Mouse (Mus musculus) spleen, postnatal 36 days (tissue): ENCODE data around the gene Cwc22.

Experiments used
- DNase-seq, 2 experiments: peaks; one replicate each; pipeline ENCODE4 v3.0.0; 2022; ENCODE audit warnings: low spot score in 2 of 2, mixed read lengths in 1 of 2

Cwc22 gene

DNA sequence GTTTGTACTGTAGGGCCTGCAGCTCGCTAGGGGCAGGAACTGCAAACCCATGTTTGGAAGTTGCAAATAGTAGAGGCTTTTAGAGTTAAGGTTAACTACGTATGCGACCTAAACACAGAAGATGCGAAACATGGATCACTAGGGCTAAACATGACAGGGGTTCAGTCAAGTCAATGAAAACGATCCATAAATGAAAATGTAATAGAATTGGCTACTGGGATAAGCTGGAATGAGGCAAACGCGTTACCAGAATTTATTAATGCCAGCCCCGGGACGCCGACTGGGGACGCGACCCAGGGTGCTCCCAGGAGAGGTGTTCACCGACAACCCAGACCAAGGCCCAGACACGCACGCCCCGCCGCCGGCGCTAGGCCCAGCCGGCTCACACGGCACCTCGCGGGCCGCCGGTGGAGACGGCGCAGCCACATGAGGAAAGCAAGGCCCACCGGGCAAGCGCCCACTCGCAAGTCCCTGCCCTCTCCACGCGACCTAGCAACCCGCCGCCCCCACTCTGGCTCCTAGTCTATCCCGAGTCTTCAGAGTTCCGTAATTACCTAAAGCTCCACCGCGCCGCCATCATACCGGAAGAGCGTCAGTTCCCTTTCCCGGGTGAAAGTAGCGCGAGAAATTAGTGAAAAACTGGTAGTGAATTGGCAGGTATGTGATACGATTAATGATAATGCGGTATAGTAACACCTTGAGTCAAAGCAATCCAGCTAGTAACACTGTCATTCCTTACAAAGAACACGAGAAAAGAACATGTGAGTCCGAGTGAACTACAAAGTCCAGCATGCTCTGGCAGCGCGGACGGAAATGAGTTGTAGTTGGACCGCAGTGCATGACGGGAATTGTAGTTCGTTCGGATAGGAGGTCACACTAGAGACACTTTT, at the start of gene Cwc22:
TSS of gene Cwc22 (minus strand) at position 780 of the 890 bp plus-strand sequence.
- DNase-seq = peak; percentile 81 to 87

DNA sequence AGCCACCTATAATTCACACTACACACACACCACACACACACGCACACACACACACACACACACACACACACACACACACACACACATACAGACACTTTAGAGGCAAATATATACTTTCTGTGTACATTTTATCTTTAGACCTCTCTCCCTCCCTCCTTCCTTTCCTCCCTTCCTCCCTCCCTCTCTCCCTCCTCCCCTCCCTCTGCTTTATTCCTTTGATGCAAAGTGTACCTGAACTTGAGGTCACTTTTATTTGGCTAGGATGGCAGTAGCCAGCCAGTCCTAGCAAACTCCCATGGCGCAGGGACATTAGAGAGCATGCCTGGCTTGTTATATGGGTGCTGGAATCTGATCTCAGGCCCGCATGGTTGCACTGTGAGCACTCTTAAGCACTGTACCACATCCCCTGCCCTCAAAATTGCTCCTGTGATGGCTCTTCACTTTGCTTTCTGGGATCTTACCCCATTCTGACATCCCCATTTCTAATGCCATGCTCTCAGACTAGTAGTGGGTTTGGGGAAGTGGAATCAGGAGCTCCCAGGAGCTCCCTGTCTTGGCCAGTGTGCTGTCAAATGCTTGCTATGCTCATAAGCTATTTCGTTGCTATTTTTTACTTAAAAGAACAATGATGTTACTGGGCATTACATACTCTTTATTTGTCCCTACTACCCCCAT, 47.7 kb upstream of the Cwc22 start:
- no peak for DNase-seq

GRCm38 (mm10) chr2:77992951-77993604, 46.9 kb upstream of the Cwc22 start:
- DNase-seq = no peak

DNA sequence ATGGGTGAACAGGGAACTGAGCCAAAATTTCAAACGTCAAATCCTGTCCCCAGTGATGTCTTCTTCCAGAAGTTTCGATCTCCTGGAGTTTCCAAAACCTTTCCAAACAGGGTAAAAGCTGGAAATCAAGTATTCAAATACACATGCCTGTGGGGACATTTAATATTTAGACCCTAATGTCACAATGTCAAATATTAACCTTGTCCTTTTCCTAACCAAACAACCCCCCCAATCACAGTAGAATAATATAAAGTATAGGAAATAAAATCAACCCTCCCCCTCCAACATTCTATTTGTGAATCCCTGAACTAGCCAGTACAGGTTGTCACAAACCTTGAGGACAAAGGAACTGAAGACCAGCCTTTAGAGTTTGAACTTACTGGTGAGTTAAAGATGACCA, 44.6 kb upstream of the Cwc22 start:
- DNase-seq = no peak

GRCm38 (mm10) chr2:77990121-77990520, 43.9 kb upstream of the Cwc22 start:
- DNase-seq = no peak

GRCm38 (mm10) chr2:77989390-77989789, 43.2 kb upstream of the Cwc22 start:
- no peak for DNase-seq

GRCm38 (mm10) chr2:77985991-77986730, 40.0 kb upstream of the Cwc22 start:
- no peak for DNase-seq

DNA sequence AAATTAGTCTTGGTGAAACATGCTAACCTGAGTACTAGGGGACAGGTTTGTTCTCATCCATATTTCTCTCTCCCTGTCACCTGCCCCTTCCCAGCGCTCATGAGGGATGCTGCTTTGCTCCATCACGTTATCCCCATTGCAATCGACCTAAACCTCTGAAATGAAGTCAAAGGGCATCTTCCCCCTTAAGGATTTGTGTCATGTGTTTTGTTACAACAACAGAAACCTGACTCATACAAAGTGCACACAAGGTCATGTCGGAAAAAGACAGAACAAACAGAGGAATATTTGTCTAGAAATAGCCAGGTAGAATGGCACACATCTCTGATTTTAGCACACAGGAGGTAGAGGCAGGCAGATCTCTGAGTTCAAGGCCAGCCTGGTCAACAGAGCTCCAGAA, 38.0 kb upstream of the Cwc22 start:
- no peak for DNase-seq

- DNase-seq = no peak
Observed at GRCm38 (mm10) chr2:77981826-77982225, 35.7 kb upstream of the Cwc22 start.

GRCm38 (mm10) chr2:77980696-77981095, 34.5 kb upstream of the Cwc22 start:
- no peak for DNase-seq

DNA sequence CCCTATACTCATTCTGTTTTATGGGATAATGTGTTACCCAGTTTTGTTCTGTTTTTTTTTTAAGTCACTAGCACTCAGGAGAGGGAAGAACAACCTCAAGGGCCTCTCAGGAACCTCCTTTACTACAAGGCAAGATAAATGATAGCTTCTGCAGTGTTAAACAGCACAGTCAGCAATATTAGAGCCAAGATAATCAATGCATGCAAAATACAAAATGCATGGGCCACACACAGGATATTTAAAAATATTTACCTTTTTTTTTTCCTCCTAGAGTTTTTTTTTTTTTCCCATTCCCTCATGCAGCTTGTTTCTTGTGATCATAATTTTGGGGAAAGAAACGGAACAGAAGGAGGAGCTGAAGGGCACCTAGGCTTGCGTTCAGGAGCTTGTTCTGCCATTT, 33.3 kb upstream of the Cwc22 start:
- DNase-seq = no peak

DNA sequence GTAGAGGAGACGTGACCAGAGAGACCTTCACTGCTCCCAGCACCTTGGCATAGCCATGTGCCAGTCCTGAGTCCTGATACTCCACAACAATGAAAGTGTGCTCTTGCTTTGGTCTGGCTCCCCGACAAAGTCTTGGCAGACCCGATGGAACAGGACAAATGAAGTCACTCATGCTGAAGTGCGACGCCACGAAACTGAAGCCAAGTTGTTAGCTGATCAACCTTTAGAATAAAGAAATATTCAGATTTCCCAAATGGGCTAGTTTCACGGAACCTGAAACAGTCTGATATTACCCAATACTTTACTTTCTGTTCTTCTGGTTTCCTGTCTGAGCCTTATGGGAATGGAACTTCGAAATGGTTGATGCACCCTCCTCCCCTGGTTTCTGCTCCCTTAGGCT, 32.9 kb upstream of the Cwc22 start:
- DNase-seq = no peak

DNA sequence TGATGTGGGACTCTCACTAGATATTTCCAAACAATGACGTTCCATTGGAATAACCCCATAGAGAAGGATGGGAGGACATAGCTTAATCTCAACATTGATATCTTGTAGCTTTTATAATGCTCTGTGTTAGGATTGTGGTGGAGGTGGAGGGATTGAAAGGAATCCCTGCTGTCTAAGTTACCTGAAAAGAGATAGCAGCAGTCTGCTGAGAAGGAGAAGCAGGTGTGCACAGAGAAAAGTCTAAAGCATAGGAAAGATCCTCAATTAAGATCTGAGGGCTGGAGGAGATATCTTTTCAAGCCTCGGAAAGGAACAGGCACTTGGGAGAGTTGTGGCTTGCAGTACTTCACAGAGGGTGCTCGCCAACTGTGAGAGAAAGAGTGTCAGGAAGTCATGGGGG, 32.1 kb upstream of the Cwc22 start:
- no peak for DNase-seq

DNA sequence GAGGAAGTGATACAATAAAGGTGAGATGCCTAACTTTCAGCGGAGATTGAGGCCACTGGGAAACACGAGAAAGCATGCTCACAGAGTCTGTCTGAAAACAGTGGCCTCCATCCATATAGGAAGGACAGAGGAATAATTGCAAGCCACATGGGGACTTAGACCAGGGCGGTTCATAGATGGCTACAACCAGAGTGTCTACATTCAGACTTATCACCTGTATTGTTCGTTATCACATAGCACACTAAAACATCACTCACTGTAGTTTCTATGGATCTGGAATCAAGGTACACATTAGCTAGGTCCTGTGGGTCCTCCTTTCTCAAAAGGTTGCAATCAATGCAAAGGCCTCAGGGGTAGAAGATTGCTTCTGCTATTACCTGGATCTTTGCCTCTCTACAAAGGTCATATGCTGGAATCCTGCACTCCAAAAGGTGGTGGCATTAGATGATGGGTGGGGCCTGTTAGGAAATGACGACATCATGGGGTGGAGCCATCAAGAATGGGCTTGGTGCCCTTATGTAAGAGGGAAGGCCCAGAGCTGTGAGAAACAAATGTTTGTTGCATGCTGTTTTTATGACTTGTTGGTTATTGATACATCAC, 30.2 kb upstream of the Cwc22 start:
- DNase-seq = no peak

DNA sequence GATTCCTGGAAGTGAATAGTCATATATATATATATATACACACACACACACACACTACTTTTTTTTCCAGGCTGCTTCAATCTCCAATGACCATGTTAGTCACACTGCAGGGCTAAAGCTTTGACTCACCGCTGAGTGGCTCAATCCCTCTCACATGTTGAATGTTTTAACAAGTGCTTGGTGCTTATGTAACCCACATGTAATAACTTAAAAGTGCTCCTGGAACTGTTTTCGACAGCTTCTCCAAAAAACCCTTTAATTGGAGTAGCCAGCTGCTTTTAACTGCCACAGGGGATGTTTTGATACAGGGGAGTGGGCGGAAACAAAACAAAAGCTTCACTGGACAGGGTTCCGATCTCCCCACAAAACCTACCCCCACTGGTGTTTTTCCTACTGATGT, 29.4 kb upstream of the Cwc22 start:
- DNase-seq = no peak

DNA sequence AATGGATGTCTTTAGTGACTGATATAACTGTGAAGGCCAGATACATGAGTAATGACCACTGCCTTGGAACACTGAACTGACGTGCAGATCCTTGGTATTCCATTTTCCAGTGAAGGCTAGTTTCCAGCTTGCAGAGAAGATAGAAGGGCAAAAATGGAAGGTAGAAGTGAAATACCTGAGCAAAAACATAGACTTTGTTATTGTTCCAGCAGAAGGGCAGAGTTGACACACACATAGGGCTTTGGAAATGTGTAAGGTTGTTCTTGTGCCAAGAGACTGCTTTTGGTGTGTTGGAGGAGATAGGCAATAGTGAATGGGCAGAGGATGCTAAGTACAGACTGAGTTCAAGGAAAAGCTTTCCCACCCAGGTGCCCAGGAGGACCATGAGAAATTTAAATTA, 28.8 kb upstream of the Cwc22 start:
- DNase-seq = no peak

GRCm38 (mm10) chr2:77974366-77974765, 28.2 kb upstream of the Cwc22 start:
- DNase-seq = no peak

GRCm38 (mm10) chr2:77973296-77973695, 27.1 kb upstream of the Cwc22 start:
- no peak for DNase-seq

DNA sequence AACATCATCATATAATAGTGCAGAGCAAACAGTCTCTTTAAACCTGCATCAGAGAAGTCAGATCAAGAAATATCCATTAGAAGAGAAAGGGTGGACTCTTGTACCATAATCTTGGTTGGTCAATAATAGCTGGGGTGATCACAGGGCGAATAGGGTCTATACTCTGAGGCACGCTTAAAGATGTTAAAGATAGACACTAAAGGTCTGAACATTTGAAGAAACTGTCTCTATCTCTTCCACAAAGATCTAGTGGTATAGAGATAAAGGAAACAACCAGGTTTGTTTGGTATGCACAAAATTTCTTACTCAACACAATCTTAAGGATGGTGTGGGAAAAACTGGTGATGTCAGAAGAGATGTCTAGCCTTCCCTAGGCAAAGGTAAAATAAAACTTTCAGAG, 26.4 kb upstream of the Cwc22 start:
- DNase-seq = no peak

- no peak for DNase-seq
Observed at GRCm38 (mm10) chr2:77971871-77972270, 25.7 kb upstream of the Cwc22 start.

DNA sequence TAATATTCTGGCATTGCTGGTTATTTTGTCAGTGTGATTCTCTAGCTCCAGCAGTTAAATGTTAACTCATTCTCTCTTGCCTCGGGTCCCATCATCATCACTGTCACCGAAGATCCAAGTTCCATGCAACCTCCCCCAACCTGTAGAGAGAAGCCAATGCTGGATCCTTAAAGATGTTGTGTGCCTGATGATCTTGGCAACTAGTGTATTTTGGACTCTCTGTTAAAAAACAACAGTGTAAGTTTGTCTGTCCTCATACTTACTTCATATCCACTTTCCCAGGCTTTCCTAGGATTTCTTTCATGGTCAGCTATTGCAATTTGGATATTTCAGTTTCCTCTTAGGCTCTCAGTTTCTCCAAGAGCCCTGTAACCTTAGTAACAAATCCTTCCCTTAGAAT, 25.2 kb upstream of the Cwc22 start:
- DNase-seq = no peak

GRCm38 (mm10) chr2:77970556-77970955, 24.4 kb upstream of the Cwc22 start:
- no peak for DNase-seq
